Mouse (Mus musculus) heart, embryonic 11.5 days (tissue): ENCODE measurements at regions not wholly inside any gene's neighbourhood (a gene's known extent, or its start where the extent isn't known, plus 50 kb on each side); places are given as distances from the start of the nearest gene placed in this dataset.

Source experiments
- ATAC-seq: fragments of 200-750 bp; cut with Nextera tagmentation; replicated peaks from 2 replicates; pipeline ENCODE4 v1.8.0; 2017; ENCODE audit warnings: moderate library complexity; ENCODE audit not compliant: insufficient number of reproducible peaks, low FRiP score, low TSS enrichment
- H3K27ac ChIP-seq: fragments of 300-500 bp; sonication (generic); 2 replicates; pipeline ENCODE4 v1.5.1; 2014; ENCODE audit warnings: mild to moderate bottlenecking, low read depth, low read length
- H3K27me3 ChIP-seq: fragments of 300-500 bp; sonication (generic); 2 replicates; pipeline ENCODE4 v1.6.1; 2014; ENCODE audit warnings: mild to moderate bottlenecking, low read length, mixed read lengths; ENCODE audit not compliant: control insufficient read depth, insufficient read depth
- H3K36me3 ChIP-seq: fragments of 300-500 bp; sonication (generic); 2 replicates; pipeline ENCODE4 v1.6.1; 2014; ENCODE audit warnings: mild to moderate bottlenecking, low read length, moderate library complexity, mixed read lengths; ENCODE audit not compliant: control insufficient read depth, insufficient read depth
- H3K4me1 ChIP-seq: fragments of 300-500 bp; sonication (generic); 2 replicates; pipeline ENCODE4 v1.6.1; 2014; ENCODE audit warnings: low read length; ENCODE audit not compliant: control insufficient read depth, insufficient read depth
- H3K4me2 ChIP-seq: fragments of 300-500 bp; sonication (generic); 2 replicates; pipeline ENCODE4 v1.6.1; 2014; ENCODE audit warnings: mild to moderate bottlenecking, moderate library complexity
- H3K4me3 ChIP-seq: fragments of 300-500 bp; sonication (generic); 2 replicates; pipeline ENCODE4 v1.5.1; 2014; ENCODE audit warnings: low read depth, low read length
- H3K9ac ChIP-seq: fragments of 300-500 bp; sonication (generic); 2 replicates; pipeline ENCODE4 v1.6.1; 2014; ENCODE audit warnings: mild to moderate bottlenecking, low read depth, low read length, moderate library complexity
- H3K9me3 ChIP-seq: fragments of 300-500 bp; sonication (generic); replicated peaks from 2 replicates; pipeline ENCODE4 v1.6.1; 2016; ENCODE audit warnings: low read length; ENCODE audit not compliant: control insufficient read depth
- WGBS: fragments of 180-500 bp; shearing (Covaris S2); extraction: QIAGEN DNeasy Blood & Tissue Kit; methylation state at CpG from one replicate; pipeline ENCODE4 v1.1.7; 2014; ENCODE audit not compliant: insufficient replicate concordance; 5-methylcytosine and 5-hydroxymethylcytosine counted together

DNA sequence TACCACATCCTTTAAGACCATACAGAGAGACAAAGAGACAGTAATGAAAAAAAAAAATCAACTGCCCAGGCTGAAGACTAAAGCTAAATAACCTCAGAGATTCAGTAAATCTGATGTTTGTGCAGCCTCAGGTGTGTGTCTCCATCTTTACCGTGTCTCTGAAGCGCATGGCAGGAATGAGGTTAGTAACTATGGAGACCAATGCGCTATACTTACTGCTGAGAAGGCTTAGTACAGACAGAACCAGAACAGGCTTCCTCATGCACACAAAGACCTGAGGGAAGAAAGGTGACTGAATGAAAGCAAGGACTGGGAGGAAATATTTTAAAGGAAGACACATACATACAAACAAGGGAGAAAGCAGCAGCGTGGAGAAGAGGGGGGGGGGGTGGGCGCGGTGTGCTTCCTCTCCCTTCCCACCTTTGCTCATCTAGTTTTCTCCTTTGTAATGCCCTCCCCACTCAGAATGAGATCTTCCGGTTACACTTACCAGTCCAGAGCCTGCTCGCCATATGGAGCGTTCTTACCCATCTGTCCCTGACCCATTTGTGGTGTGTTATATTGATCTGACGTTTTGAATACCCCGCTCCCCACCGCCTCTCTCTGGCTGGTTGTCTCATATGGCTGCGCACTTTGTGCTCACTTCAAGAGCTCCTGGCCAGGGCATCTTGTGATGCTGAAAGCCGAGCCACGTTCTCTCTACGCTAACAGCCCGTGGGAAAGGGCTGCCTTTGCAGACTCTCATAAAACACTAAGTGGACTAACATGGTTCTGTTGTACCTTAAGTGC is 59.0 kb upstream of the Raph1 start:
- 84% methylated on average over 17 of the region's 17 CpGs for WGBS
- Histone ChIP-seq H3K36me3 (no peaks in the 10 kb centered on the region), H3K4me2 (no peak overlapping the region), H3K27ac (no peak overlapping the region), H3K4me3 (no peak overlapping the region), H3K9ac (no peak overlapping the region), H3K27me3 (no peaks in the 10 kb centered on the region), H3K9me3 (no peaks in the 10 kb centered on the region), H3K4me1 (peaks cover 6% of the 10 kb centered on the region; the same call in 1 of the 2 replicates)
- no peak for ATAC-seq

DNA sequence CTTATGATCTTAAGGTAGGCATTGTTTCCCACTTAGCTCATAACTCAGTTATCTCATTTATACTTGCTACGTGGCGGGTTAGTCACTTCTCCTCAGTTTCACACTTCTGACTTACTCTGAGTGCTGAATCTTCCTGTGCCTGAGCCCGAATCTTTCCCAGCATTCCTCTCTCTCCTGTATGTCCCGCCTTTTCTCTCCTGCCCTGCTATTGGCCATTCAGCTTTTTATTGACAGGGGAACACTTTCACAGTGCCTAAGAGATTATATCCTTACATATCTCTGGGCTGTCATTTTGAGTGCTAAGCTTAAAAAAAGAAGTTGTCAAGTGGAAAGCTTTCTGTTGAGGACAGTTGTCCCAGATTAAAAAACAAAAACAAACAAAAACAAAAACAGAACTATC is 57.3 kb upstream of the Raph1 start:
- Histone ChIP-seq H3K27me3 (no peaks in the 10 kb centered on the region), H3K9me3 (no peaks in the 10 kb centered on the region), H3K36me3 (no peaks in the 10 kb centered on the region), H3K9ac (no peak overlapping the region), H3K27ac (no peak overlapping the region), H3K4me1 (peaks cover 6% of the 10 kb centered on the region; the same call in 1 of the 2 replicates), H3K4me3 (no peak overlapping the region), H3K4me2 (no peak overlapping the region)
- no peak for ATAC-seq
- WGBS = 62% methylated on average over 4 of the region's 4 CpGs

DNA sequence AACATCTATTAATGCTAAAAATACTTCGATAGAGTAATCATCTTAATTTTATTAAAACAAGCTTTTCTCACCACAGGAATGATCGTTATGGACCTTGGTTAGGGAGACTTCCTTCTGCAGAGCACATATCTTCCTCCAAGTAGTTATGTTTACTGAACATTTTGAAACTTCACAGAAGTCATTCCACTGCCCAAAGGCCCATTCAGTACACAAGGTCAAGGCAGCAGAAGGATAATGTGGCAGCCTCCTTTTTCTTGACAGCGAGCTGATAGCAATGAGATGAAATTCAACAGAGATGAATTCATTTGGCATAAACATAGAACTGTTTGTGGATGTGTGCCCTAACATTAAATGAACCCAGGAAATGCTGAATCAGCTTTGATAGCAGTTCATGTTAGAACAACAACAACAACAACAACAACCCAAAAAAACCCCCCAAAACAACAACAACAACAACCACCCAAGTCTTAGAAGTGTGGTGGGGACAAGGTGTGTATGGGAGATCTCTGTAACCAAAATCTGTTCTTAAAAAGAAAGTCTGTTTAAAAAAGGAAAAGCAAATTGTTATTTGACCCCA is 56.6 kb upstream of the Raph1 start:
- Histone ChIP-seq H3K4me1 (peaks cover 6% of the 10 kb centered on the region; the same call in 1 of the 2 replicates), H3K27ac (no peak overlapping the region), H3K27me3 (no peaks in the 10 kb centered on the region), H3K4me3 (no peak overlapping the region), H3K36me3 (no peaks in the 10 kb centered on the region), H3K9ac (no peak overlapping the region), H3K9me3 (no peaks in the 10 kb centered on the region), H3K4me2 (no peak overlapping the region)
- WGBS = 77% methylated on average over 3 of the region's 3 CpGs
- ATAC-seq = no peak

DNA sequence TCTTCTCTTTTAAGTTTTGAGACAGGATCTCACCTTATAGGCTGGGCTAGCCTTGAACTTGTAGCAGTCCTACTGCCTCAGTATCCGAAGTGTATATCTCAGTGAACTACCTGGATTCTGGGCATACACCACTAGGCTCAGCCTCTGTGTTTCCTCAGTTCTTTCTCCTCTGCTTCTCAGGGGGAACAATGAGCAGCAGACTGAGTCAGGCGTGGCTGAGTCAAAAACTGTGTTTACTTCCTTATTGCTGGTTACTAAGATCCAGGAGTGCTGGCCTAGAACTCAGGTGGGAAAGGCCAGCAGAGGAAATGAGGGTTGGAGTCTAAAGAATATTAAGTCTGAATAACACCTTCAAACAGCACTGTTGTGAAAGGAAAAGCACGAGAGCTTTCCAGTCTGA is 54.9 kb upstream of the Raph1 start:
- no peak for ATAC-seq
- WGBS = 77% methylated on average over 3 of the region's 3 CpGs
- H3K9me3 ChIP-seq = no peaks in the 10 kb centered on the region
- no peaks in the 10 kb centered on the region; the same call in 1 of the 2 replicates for H3K4me1 ChIP-seq
- no peak overlapping the region for H3K9ac ChIP-seq
- no peak overlapping the region for H3K4me2 ChIP-seq
- H3K27ac ChIP-seq = no peak overlapping the region
- H3K4me3 ChIP-seq = no peak overlapping the region
- H3K27me3 ChIP-seq = no peaks in the 10 kb centered on the region
- no peaks in the 10 kb centered on the region for H3K36me3 ChIP-seq

DNA sequence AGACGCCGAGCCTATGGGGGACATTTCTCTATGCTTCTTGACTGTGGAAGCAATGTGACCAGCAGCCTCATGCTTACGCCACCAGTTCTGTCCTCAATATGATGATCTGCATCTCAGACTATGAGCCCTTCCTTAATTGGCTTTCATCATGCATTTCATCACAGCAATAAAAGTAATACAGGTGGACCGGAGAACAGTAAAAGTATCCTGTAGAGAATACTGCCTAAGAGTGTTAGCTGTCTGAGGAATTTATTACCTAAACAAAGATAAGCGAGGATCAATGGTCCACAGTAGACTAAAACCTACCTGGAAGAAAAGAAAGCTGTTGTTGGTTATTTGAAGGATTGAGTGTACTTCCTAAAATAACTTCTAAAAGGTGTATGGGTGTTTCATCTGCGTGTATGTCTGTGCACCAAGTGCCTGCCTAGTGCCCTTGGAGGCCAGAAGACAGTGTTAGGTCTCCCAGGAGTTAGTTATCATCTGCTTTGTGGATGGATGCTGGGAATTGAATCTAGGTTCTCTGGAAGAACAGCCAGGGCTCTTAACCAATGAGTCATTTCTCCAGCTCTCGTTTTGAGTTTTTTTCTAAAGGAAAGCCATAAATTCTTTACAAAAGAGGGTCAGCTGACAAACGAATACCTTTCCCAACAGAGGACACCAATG is 54.3 kb upstream of the Raph1 start:
- Histone ChIP-seq H3K27me3 (no peaks in the 10 kb centered on the region), H3K4me1 (no peaks in the 10 kb centered on the region; the same call in 1 of the 2 replicates), H3K4me2 (no peak overlapping the region), H3K9ac (no peak overlapping the region), H3K27ac (no peak overlapping the region), H3K9me3 (no peaks in the 10 kb centered on the region), H3K36me3 (no peaks in the 10 kb centered on the region), H3K4me3 (no peak overlapping the region)
- ATAC-seq = no peak
- 82% methylated on average over 8 of the region's 8 CpGs for WGBS

DNA sequence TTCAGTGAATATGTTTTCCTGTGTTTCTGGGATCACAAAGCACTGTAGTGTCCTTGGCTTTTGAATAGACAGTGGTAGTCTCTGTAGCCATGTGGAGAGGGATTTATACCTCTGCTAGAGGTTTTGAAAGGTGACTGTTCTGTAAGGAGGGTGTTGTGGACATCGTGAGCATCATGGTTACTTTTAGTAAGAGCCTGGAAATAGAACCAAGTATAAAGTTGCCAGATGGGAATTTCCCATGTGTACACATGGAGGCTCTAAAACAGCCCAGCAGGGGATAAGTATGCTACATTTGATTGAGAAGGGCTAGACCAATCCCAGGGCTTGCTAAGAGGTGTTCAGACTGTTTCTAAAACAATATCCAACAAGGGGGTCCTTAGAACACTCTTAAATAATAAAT is 51.5 kb upstream of the Raph1 start:
- no peaks in the 10 kb centered on the region for H3K27me3 ChIP-seq
- H3K9me3 ChIP-seq = no peaks in the 10 kb centered on the region
- H3K36me3 ChIP-seq = no peaks in the 10 kb centered on the region
- no peaks in the 10 kb centered on the region; the same call in none of the 2 replicates for H3K4me1 ChIP-seq
- no peak overlapping the region for H3K27ac ChIP-seq
- H3K9ac ChIP-seq = no peak overlapping the region
- 87% methylated on average over 1 of the region's 1 CpGs for WGBS
- no peak for ATAC-seq
- H3K4me3 ChIP-seq = no peak overlapping the region
- H3K4me2 ChIP-seq = no peak overlapping the region

DNA sequence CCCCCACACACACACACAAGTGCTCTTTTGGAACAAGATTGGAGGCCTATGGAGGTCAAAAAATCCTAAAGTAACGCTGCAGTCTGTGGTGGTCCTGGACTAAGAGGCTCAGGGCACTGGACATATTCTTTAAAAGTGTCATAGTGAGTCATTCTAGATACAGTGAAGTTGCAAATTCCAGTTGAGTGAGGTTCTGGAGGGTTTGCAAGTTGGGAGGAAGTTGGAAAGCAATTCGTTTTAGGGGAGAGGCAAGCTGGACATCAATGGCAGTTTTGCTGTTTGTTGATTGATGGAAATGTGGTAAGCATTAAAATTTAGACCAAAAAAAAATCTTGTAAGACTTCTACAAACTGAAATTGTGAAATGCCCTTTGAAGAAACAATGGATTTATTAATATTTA is 50.0 kb upstream of the Raph1 start:
- ATAC-seq = no peak

More for the DNA sequence above, 50.0 kb upstream of the Raph1 start:
- Histone ChIP-seq H3K4me2 (no peak overlapping the region), H3K27ac (no peak overlapping the region), H3K36me3 (no peaks in the 10 kb centered on the region), H3K4me3 (no peak overlapping the region), H3K4me1 (no peaks in the 10 kb centered on the region; the same call in 1 of the 2 replicates), H3K27me3 (no peaks in the 10 kb centered on the region), H3K9ac (no peak overlapping the region), H3K9me3 (no peaks in the 10 kb centered on the region)
- WGBS = 62% methylated on average over 2 of the region's 2 CpGs
